Comparison of ENCODE assay signal across 24 mouse cellular contexts in genomic region chr5:129300423-129300822, GRCm38 (mm10).
DNase-seq lines count a peak whose midpoint lies in the region.
"Had no signal": no experiment of that assay in that cellular context is flagged by ENCODE, and none has a peak within 500 bp of the region (broad histone marks: within the 10 kb centered on the region; RNA-seq: fewer than 3 reads in every experiment).

No protein-coding gene starts in this region.

- DNase-seq in left cerebral cortex, adult 18-20 months (ENCODE audit: low spot score in 2 of 2) = peak; percentile 8 to 11
- no peak for DNase-seq in left cerebral cortex, adult 8-10 months (ENCODE audit: low spot score in 2 of 2)
- peak; percentile 26 for DNase-seq in right cerebral cortex, adult 18-20 months
- no peak for DNase-seq in right cerebral cortex, postnatal 36 days (ENCODE audit: low spot score in 2 of 2)
- DNase-seq in layer of hippocampus, adult 9-10 months (ENCODE audit: low spot score) = no peak
- DNase-seq: adrenal gland, adult 8-10 months; adrenal gland, postnatal 25 days; cerebellum, adult 11 months; cerebellum, adult 2 months; cerebellum, adult 9-11 months; cerebellum, postnatal 25 days; forebrain, postnatal 0 days; gastrocnemius, postnatal 10 days; gastrocnemius, postnatal 36 days; heart, adult 2 months; heart, postnatal 14 days; heart, postnatal 4 days had no signal

- peaks cover 25% of the 10 kb centered on the region for H3K4me1 ChIP-seq in brown adipose tissue, adult 24 weeks (ENCODE audit: control insufficient read depth, insufficient read depth, insufficient read length, low read length)
- H3K4me1 ChIP-seq: embryonic facial prominence, embryonic 12.5 days; embryonic facial prominence, embryonic 15.5 days had no signal

- H3K27ac ChIP-seq in brown adipose tissue, adult 24 weeks (replicated peaks; ENCODE audit: low read depth, low read length) = 0 out of 2 replicates have a peak overlapping the region, but pooled peaks have one; percentile 8
- H3K27ac ChIP-seq: embryonic facial prominence, embryonic 12.5 days; embryonic facial prominence, embryonic 15.5 days; heart, adult 2 months; heart, embryonic 10.5 days; heart, embryonic 13.5 days; hindbrain, embryonic 12.5 days; hindbrain, embryonic 15.5 days had no signal

- H3K4me3 ChIP-seq in brown adipose tissue, adult 24 weeks (ENCODE audit: insufficient read depth, low read depth, low read length) = no peak overlapping the region
- H3K4me3 ChIP-seq: embryonic facial prominence, embryonic 12.5 days; embryonic facial prominence, embryonic 15.5 days; heart, adult 2 months; heart, embryonic 10.5 days; heart, embryonic 13.5 days; hindbrain, embryonic 12.5 days; hindbrain, embryonic 15.5 days had no signal

Comparison
In these comparisons a context has a peak if more than half of its experiments do, and no peak if none do; other contexts are left out.
1. DNase-seq: peak in left cerebral cortex, adult 18-20 months (2 of 2) and right cerebral cortex, adult 18-20 months (single experiment); none in left cerebral cortex, adult 8-10 months (0 of 2), right cerebral cortex, postnatal 36 days (0 of 2) and layer of hippocampus, adult 9-10 months (single experiment).